Mouse (Mus musculus) stomach, adult 2 months (tissue): ENCODE results near the gene Tbc1d24. TPM values are rescaled to one million over a fixed set of nuclear protein-coding genes. Genes with fewer than 3 reads are reported as not detected.

ENCODE experiments used
- polyA plus RNA-seq: library from polyadenylated mRNA; depleted of rRNA; stranded (reverse); fragments of >200 nt; gene quantifications from 2 replicates; pipeline ENCODE4 v1.2.3, GENCODE M21; 2012; rRNA removed

Tbc1d24 gene
- polyA plus RNA-seq: 4.8 and 7.3 TPM in 2 replicates

DNA sequence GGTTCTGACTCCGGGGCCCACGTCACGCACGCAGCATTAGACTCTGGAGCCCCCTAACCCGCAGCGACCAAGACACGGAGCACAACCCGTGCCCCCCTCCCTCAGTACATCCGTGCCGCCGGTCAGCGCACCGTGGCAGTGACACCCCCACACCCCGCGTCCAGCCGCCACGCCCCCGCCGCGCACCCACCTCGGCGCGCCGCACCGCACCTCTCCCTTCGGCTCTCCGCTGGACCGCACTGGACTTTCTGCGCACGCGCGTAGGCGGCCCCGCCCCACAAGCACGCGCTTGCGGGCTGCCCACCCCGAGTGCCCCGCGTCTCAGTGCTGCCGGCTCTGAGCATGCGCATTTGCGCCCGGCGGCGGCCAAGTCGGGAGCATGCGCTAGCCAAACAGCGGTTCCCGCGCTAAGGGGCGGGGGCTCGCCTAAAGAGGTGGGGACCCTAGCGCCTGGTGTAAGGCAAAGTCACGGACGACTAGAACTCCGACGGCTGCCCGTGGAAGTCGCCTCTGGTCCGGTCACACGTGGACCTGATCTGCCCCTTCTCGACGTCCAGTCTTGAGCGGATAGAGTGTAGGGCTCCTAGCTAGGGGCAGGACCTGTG is at the start of gene Tbc1d24:
TSS of gene Tbc1d24 (minus strand) at position 279 of the 605 bp plus-strand sequence.

DNA sequence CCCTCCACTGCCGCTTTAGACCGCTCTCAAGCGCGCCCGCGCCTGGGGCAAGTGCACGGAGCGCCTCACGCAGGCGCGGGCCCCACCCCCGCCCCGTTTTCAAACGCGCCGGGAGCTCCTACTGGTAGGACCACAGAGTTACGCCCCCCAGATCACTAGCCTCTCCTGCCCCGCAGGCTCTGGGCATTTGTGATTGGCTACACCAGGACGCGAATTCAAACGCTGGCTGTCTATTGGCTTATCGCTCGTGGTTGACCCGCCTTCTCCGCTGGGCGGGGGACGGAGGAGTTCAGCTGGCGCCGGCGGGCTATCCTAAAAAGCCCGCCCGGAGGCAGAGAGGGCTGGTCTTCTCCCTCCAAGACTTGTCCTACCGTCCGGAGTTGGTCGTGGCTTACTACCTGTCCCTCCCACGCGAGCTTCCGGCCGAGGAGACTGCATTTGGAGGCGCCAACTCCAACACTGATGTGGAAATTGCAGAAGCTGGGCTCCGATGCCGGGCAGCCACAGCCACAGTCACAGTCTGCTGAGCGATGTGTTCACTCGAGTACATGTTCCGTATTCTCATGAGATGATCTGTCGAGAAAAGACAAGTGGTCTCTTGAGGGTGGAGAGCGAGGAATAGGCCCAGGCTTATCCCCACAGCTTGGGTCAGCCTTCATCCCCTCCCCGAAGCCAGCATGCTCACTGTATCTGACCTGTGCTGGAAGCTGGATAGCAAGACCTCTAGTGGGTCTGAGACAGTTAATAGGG is 46.1 kb upstream of the Tbc1d24 start, which contains the start of gene Ccnf:
TSS of gene Ccnf (minus strand) at position 165 of the 750 bp plus-strand sequence.

DNA sequence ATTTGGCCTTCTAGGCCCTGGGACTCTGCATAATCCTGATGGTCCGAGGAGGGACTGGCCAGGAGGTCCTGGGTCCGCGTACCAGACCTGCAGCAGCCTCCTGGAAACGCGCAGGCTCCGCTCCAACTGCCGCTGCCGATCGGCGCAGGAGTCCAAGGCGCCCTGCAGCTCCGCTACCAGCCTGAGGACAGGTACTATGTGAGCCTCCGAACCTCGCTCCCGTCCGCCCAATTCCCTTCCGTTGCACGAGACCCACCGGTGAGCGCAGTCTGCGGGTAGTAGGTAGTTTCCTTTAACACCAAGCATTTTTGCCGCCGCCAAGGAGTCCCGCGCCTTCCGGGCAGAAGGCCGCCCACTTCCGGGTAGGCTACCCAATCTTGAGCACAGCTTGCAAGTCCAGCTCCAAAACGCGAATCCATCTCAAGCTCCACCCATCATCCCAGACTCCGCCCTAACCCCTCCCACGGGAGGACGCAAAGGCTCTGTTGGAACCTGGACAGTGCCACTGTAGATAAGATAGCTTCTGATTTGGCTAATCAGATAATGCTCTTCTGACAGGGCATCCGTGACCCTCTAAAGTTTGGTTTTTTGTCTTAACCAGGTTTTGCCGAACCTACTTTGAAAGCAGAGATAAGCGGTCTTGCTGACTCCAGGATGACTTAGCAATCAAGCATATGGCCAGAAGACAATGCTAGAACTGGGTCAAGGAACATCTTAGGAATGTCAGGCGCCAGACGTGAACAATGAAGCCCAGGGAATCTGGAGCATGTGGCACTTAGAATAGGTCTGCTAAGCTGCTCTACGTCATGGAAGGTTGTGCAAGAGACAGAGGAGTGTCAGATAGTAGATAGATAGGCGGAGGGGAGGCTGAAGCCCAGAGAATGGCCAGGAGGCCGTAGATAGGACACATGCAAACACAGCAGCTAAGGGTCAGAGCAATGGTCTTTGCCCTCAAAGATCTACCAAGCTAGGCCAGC is 15.4 kb upstream of the Tbc1d24 start, which contains the start of gene Tedc2:
TSS of gene Tedc2 (minus strand) at position 417 of the 977 bp plus-strand sequence.

DNA sequence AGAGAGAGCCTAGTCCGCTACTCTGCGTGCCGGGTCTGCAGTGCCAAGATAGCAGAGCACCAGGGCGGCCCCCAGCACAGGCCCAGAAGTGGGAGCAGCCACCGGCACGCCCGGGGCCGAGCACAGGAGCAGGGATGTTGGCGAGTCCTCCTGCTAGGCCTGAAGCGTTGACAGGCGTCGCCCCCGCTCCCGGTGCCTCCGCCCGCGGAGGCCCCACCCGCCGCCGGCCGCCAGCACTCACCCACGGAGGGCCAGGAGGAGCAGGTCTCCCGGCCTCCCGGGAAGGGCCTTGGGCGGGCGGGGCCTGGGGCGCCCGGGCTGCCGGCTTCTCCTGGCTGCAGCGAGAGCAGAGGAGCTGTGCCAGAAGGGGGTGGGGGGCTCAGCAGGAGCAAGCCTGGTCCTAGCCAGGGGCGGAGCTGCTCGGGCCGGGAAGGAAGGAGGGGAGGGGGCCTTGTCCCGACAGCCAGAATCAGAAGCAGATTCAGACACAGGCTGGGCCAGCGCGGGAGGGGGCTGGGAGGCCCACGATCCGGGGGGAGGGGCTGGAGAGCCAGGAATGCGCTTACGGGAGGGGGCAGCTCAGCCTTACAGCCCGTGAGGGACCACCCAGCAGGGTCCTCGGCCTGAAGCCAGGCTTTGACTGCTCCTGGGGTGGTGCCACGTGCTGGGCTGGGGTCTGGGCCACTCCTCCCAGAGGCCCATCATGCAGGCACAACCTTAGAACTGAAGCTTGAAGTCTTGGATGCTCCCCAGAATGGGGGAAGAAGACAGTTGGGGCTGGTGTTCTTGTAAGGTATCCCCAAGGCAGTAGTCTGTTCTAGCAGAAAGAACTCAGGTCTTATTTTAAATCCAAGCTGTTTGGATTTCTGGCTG is 3.9 kb upstream of the Tbc1d24 start, which contains the start of gene Ntn3:
TSS of gene Ntn3 (minus strand) at position 489 of the 873 bp plus-strand sequence.

DNA sequence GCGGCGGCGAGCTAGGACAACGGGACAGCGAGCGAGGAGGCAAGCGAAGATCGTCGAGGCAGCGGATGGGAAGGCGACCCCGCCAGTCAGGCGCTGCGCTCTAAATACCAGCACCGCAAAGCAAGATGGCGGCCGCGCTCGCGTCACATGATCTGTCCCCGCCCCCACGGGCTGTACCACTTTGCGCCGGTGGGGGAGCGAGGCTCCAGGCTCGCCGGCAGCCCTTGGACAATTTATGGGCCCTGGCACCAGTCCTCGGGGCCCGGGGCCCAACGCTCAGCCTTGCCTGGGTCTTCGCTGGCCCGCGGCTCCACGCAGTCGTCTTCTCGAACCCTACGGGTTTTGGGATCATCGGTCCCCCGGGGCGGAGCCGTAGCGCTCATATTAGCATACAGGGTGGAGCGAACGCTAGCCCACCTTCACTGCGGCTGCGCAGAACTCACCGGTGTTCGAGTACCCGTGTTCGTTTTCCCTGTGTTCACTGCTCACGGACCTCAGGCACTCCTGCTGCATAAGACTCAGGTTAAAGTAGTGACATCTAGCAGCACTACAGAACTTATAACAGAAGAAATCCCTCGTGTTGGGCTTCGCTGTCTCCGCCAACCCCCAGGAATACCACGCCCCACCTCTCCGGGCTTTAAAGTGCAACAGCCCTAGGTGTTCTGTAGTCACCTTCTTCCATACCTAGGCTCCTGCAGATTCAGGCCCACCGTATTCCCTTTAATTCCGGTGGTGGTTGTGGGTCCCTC is 35.9 kb downstream of the Tbc1d24 start, which contains the start of gene Atp6v0c:
TSS of gene Atp6v0c (minus strand) at position 386 of the 749 bp plus-strand sequence.

DNA sequence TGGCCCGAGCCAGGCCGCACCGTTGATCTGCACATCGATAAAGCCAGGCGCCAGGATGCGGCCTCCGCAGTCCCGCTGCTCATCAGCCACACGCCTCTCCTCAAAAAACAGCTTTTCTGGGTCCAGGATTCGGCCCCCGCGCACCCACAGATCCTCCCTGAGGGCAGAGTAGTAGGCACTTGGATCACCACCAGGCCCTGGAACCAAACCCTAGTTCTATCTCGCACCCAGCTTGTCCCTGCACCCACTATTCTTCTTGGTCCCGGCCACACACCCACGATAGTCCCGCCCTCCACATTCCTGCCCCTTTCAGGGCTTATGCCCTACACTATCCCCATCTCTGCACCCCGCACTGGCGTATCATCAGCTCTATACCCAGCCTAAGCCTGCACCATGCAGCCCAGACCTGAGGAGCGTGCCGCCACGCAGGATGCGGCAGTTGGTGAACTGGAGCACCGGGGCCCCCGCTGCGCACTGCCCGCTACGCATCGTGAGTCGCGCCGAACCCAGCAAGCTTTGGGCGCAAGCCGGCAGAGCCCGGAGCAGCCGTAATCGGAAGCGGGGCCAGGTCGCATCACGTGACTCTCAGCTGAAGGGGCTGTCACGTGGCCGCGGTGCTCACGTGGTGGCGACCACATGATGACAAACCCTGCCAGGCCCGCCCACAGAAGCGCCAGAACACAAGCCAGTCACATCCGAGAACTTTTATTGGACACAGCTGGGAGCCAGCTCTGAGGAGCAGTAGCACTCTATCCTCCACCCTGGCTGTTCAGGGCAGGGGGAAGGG is 42.0 kb downstream of the Tbc1d24 start, which contains the start of gene Amdhd2:
TSS of gene Amdhd2 (minus strand) at position 591 of the 787 bp plus-strand sequence.

DNA sequence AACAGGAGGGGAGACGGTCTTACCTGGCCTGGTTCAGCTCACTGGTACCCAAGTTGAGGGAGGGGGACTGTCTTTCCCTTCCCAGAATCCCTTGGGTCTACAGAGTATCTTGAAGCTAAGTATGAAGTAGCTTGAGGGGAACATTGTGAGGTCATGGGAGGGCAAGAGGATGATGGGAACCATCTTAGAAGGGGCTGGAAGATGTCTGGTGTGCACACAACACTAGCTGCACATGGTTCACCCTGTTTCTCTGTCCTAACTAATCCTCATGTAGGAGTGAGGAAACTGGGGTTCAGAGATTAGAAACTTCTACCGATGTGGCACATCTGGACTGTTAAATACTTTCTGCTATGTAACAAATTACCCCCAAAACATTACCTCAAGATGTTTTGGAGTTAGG is 54.5 kb downstream of the Tbc1d24 start, which contains the start of gene Pdpk1:
TSS of gene Pdpk1 (minus strand) at position 101 of the 400 bp plus-strand sequence.

Other genes with a start within 250 kb of the Tbc1d24 start
- gene Prss30, start 225.0 kb downstream of the Tbc1d24 start, polyA plus RNA-seq: 0.45 and 0.55 TPM in 2 replicates
- 0.58 and 0.98 TPM in 2 replicates for gene Prss22, start 207.5 kb downstream of the Tbc1d24 start, polyA plus RNA-seq
- 10.9 and 15.8 TPM in 2 replicates for gene Prss27, start 167.4 kb downstream of the Tbc1d24 start, polyA plus RNA-seq
- gene Kctd5, start 132.1 kb downstream of the Tbc1d24 start, polyA plus RNA-seq: 12.6 and 22.9 TPM in 2 replicates
- 5.5 and 8.3 TPM in 2 replicates for gene Pdpk1, start 54.6 kb downstream of the Tbc1d24 start, polyA plus RNA-seq
- gene Amdhd2, start 41.8 kb downstream of the Tbc1d24 start, polyA plus RNA-seq: 19.8 and 28.3 TPM in 2 replicates
- gene Atp6v0c, start 35.9 kb downstream of the Tbc1d24 start, polyA plus RNA-seq: 453 and 617 TPM in 2 replicates
- 2.0 and 3.2 TPM in 2 replicates for gene Ntn3, start 4.0 kb upstream of the Tbc1d24 start, polyA plus RNA-seq
- 2.8 and 4.9 TPM in 2 replicates for gene Tedc2, start 15.3 kb upstream of the Tbc1d24 start, polyA plus RNA-seq
- 2.5 and 3.2 TPM in 2 replicates for gene Ccnf, start 45.9 kb upstream of the Tbc1d24 start, polyA plus RNA-seq
- not detected in 2 replicates for gene Abca17, start 145.5 kb upstream of the Tbc1d24 start, polyA plus RNA-seq
- 21.6 and 28.9 TPM in 2 replicates for gene Abca3, start 146.4 kb upstream of the Tbc1d24 start, polyA plus RNA-seq
- gene Rnps1, start 209.0 kb upstream of the Tbc1d24 start, polyA plus RNA-seq: 34.7 and 57.6 TPM in 2 replicates
- gene Eci1, start 221.1 kb upstream of the Tbc1d24 start, polyA plus RNA-seq: 36.9 and 55.2 TPM in 2 replicates
- 14.8 and 19.5 TPM in 2 replicates for gene Dnase1l2, start 237.5 kb upstream of the Tbc1d24 start, polyA plus RNA-seq